Mouse (Mus musculus) B cell, adult (primary cell): ENCODE data around the gene A930033H14Rik. TPM values are rescaled to one million over a fixed set of nuclear protein-coding genes. Genes with fewer than 3 reads are reported as not detected.

Experiments used
- total RNA-seq: library from RNA; stranded (reverse); gene quantifications from 4 replicates; pipeline ENCODE4 v1.2.4, GENCODE M21; 2023; ENCODE audit not compliant: inconsistent age

The A930033H14Rik gene
- 0.61 to 0.93 TPM (median 0.81 TPM) in 4 replicates for total RNA-seq

GRCm38 (mm10) chr10:69212542-69213440 is at the start of gene A930033H14Rik:
Gene A930033H14Rik, minus strand, starts transcription at chr10:69213098.

Other genes with a start within 250 kb of the A930033H14Rik start
- gene Rhobtb1, start 61.7 kb downstream of the A930033H14Rik start, total RNA-seq: 18.4 to 21.5 TPM (median 20.0 TPM) in 4 replicates
- 2.1 to 6.2 TPM (median 5.9 TPM) in 4 replicates for gene Cdk1, start 139.8 kb upstream of the A930033H14Rik start, total RNA-seq
- gene Ank3, start 185.7 kb upstream of the A930033H14Rik start, total RNA-seq: 0.64 to 0.78 TPM in 2 of 4 replicates, not detected in the others